Mouse (Mus musculus): ENCODE results near the gene Gm10153. TPM values are rescaled to one million over a fixed set of nuclear protein-coding genes. Genes with fewer than 3 reads are reported as not detected.
"Not testable (repeated sequence)": the region's sequence is repeated elsewhere in the genome, so short reads cannot be mapped to it uniquely, and the experiment has no call there.

Gene Gm10153
- polyA plus RNA-seq, 1 experiment, result not detected

GRCm38 (mm10) chr7:142155308-142155707 lies 34.9 kb downstream of the Gm10153 start:
- TF ChIP-seq POLR2A (IDR thresholded peaks at IDR 0.05; ENCODE audit: borderline replicate concordance, insufficient read depth, low read length) (no peak), CTCF (IDR thresholded peaks at IDR 0.05; ENCODE audit: borderline replicate concordance, insufficient read depth, low read depth, low read length) (no peak)
- DNase-seq, result no peak
- Histone ChIP-seq H3K4me3 (replicated peaks; ENCODE audit: insufficient read depth, low read depth, low read length) (no peak overlapping the region), H3K27me3 (ENCODE audit: control insufficient read depth, insufficient read depth, low read length) (no peaks in the 10 kb centered on the region), H3K4me1 (ENCODE audit: control insufficient read depth, insufficient read depth, low read length) (no peaks in the 10 kb centered on the region), H3K27ac (ENCODE audit: insufficient read depth, low read length) (no peak overlapping the region)
- 25% methylated on average over 1 of the region's 1 CpGs for WGBS

DNA sequence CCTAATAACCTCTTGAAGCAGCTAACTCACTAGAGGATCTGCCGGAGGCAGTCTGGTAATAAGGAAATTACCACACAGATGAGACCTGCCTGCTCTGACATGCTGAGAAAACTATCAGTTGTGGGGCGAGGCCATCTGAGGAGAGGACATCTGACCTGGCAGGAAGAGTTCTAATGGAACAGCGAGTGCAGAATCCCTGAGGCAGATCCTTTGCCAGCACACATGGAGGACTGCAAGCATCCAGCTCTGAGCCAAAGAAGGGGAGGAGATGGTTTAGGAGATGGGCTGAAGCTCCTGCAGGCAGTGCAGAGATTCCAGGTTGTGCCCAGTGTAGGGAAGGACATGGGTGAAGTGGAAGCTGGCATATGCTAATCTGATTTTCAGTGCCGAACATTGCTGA lies 38.0 kb downstream of the Gm10153 start:
- TF ChIP-seq POLR2A (IDR thresholded peaks at IDR 0.05; ENCODE audit: borderline replicate concordance, insufficient read depth, low read length) (no peak), CTCF (IDR thresholded peaks at IDR 0.05; ENCODE audit: borderline replicate concordance, insufficient read depth, low read depth, low read length) (no peak)
- Histone ChIP-seq H3K27ac (ENCODE audit: insufficient read depth, low read length) (no peak overlapping the region), H3K4me3 (replicated peaks; ENCODE audit: insufficient read depth, low read depth, low read length) (no peak overlapping the region), H3K4me1 (ENCODE audit: control insufficient read depth, insufficient read depth, low read length) (no peaks in the 10 kb centered on the region), H3K27me3 (ENCODE audit: control insufficient read depth, insufficient read depth, low read length) (no peaks in the 10 kb centered on the region)
- DNase-seq, result peak in 1 of 2 experiments; percentile 2
- 35% methylated on average over 4 of the region's 4 CpGs for WGBS

- Histone ChIP-seq H3K4me1 (ENCODE audit: control insufficient read depth, insufficient read depth, low read length) (no peaks in the 10 kb centered on the region), H3K4me3 (replicated peaks; ENCODE audit: insufficient read depth, low read depth, low read length) (no peak overlapping the region), H3K27me3 (ENCODE audit: control insufficient read depth, insufficient read depth, low read length) (no peaks in the 10 kb centered on the region), H3K27ac (ENCODE audit: insufficient read depth, low read length) (no peak overlapping the region)
- no peak for TF ChIP-seq POLR2A (IDR thresholded peaks at IDR 0.05; ENCODE audit: borderline replicate concordance, insufficient read depth, low read length)
- no peak for TF ChIP-seq CTCF (IDR thresholded peaks at IDR 0.05; ENCODE audit: borderline replicate concordance, insufficient read depth, low read depth, low read length)
- DNase-seq, result no peak
Observed at GRCm38 (mm10) chr7:142148633-142149032, 41.6 kb downstream of the Gm10153 start.

- TF ChIP-seq CTCF (IDR thresholded peaks at IDR 0.05; ENCODE audit: borderline replicate concordance, insufficient read depth, low read depth, low read length) (0 out of 2 replicates have a peak, but pooled peaks have one; percentile 6), POLR2A (IDR thresholded peaks at IDR 0.05; ENCODE audit: borderline replicate concordance, insufficient read depth, low read length) (no peak)
- WGBS, result 10% methylated on average over 1 of the region's 1 CpGs
Observed at GRCm38 (mm10) chr7:142146033-142146432, 44.2 kb downstream of the Gm10153 start.

DNA sequence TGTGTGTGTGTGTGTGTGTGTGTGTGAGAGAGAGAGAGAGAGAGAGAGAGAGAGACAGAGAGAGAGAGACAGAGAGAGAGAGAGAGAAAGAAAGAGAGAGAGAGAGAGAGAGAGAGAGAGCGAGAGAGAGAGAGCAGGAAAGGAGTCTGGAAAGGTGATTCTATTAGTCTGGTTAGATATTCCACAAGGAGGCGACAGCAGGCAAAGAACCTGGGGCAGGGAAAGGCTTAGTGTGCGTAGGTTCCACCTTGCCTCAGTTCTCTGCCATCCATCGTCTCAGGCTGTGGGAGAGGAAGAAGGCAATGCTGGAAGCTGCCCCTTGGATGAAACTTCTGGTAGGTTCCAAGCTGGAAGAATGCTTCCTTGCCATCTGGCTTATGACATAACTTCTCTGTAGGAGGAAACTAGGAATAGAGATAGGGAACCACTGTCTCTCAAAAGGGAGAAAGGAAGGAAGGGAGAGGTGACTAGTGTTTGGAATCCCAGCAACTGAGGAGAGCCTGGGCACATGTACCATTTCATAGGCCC lies 44.7 kb downstream of the Gm10153 start:
- H3K27ac ChIP-seq (ENCODE audit: insufficient read depth, low read length), result no peak overlapping the region
- H3K4me3 ChIP-seq (replicated peaks; ENCODE audit: insufficient read depth, low read depth, low read length), result no peak overlapping the region
- H3K27me3 ChIP-seq (ENCODE audit: control insufficient read depth, insufficient read depth, low read length), result no peaks in the 10 kb centered on the region
- TF ChIP-seq POLR2A (IDR thresholded peaks at IDR 0.05; ENCODE audit: borderline replicate concordance, insufficient read depth, low read length) (no peak), CTCF (IDR thresholded peaks at IDR 0.05; ENCODE audit: borderline replicate concordance, insufficient read depth, low read depth, low read length) (no peak)
- DNase-seq, result no peak
- WGBS, result 46% methylated on average over 4 of the region's 4 CpGs
- no peaks in the 10 kb centered on the region for H3K4me1 ChIP-seq (ENCODE audit: control insufficient read depth, insufficient read depth, low read length)

More at GRCm38 (mm10) chr7:142146033-142146432, 44.2 kb downstream of the Gm10153 start:
- H3K4me3 ChIP-seq (replicated peaks; ENCODE audit: insufficient read depth, low read depth, low read length), result no peak overlapping the region
- DNase-seq, result peak; percentile 15 to 26
- no peaks in the 10 kb centered on the region for H3K27me3 ChIP-seq (ENCODE audit: control insufficient read depth, insufficient read depth, low read length)
- no peaks in the 10 kb centered on the region for H3K4me1 ChIP-seq (ENCODE audit: control insufficient read depth, insufficient read depth, low read length)
- no peak overlapping the region for H3K27ac ChIP-seq (ENCODE audit: insufficient read depth, low read length)

GRCm38 (mm10) chr7:142144507-142144906 lies 45.7 kb downstream of the Gm10153 start, which contains the start of gene Gm45337:
Gene Gm45337 (minus strand): TSS chr7:142144607.
- TF ChIP-seq POLR2A (IDR thresholded peaks at IDR 0.05; ENCODE audit: borderline replicate concordance, insufficient read depth, low read length), result no peak
- no peak for TF ChIP-seq CTCF (IDR thresholded peaks at IDR 0.05; ENCODE audit: borderline replicate concordance, insufficient read depth, low read depth, low read length)
- 83% methylated on average over 1 of the region's 1 CpGs for WGBS
- H3K4me3 ChIP-seq (replicated peaks; ENCODE audit: insufficient read depth, low read depth, low read length), result no peak within 1 kb of the TSS
- H3K27ac ChIP-seq (ENCODE audit: insufficient read depth, low read length), result no peak within 1 kb of the TSS
- no peaks in the 10 kb centered on the region for H3K4me1 ChIP-seq (ENCODE audit: control insufficient read depth, insufficient read depth, low read length)
- no peak for DNase-seq
- no peaks in the 10 kb centered on the region for H3K27me3 ChIP-seq (ENCODE audit: control insufficient read depth, insufficient read depth, low read length)

DNA sequence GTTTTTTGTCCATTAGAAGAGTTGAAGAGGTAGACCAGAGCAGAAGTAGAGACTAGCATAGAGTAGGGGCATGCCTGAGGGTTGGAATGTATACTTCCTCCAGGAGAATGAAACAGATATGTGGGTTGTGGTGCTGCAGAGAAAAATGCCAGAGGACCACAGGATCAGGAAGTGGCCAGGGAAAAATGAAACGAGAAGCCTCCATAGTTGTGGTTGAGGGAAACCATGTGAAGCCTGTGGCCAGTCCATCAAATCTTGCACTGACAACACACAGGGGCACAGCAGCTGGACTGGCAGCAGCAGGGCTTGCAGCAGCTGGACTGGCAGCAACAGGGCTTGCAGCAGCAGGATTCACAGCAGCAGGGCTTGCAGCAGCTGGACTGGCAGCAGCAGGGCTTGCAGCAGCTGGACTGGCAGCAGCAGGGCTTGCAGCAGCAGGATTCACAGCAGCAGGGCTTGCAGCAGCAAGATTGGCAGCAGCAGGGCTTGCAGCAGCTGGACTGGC lies 46.6 kb downstream of the Gm10153 start:
- not testable (repeated sequence) for H3K4me1 ChIP-seq (ENCODE audit: control insufficient read depth, insufficient read depth, low read length); DNase-seq
- WGBS, result 68% methylated on average over 1 of the region's 1 CpGs

DNA sequence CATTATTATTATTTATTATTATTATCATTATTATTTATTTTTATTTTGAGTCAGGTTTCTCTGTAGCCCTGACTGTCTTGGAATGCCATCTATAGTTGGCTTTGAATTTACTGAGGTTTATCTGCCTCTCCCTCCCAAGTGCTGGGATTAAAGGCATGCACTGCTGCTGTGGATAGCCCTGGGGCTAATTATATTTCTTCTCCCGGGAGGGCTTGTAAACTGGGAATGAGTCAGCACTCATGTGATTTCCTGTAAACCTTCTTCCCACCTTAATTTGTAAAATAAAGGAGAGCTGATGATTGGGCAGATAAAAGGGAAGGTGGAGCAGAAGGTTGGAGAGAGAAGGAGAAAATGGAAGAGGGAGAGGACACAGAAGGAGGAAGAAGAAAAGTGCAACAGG lies 49.5 kb downstream of the Gm10153 start:
- H3K4me1 ChIP-seq (ENCODE audit: control insufficient read depth, insufficient read depth, low read length), result no peaks in the 10 kb centered on the region
- DNase-seq, result no peak
- no peak overlapping the region for H3K27ac ChIP-seq (ENCODE audit: insufficient read depth, low read length)
- no peak overlapping the region for H3K4me3 ChIP-seq (replicated peaks; ENCODE audit: insufficient read depth, low read depth, low read length)
- WGBS, result 51% methylated on average over 1 of the region's 1 CpGs
- TF ChIP-seq CTCF (IDR thresholded peaks at IDR 0.05; ENCODE audit: borderline replicate concordance, insufficient read depth, low read depth, low read length) (no peak), POLR2A (IDR thresholded peaks at IDR 0.05; ENCODE audit: borderline replicate concordance, insufficient read depth, low read length) (no peak)
- H3K27me3 ChIP-seq (ENCODE audit: control insufficient read depth, insufficient read depth, low read length), result no peaks in the 10 kb centered on the region

More for the DNA sequence above, 46.6 kb downstream of the Gm10153 start:
- H3K27ac ChIP-seq (ENCODE audit: insufficient read depth, low read length); H3K4me3 ChIP-seq (replicated peaks; ENCODE audit: insufficient read depth, low read depth, low read length); H3K27me3 ChIP-seq (ENCODE audit: control insufficient read depth, insufficient read depth, low read length): not testable (repeated sequence)

Other genes with a start within 250 kb of the Gm10153 start
- gene Brsk2, start 240.6 kb downstream of the Gm10153 start, polyA plus RNA-seq (2012; rRNA removed), result 173 and 182 TPM in 2 replicates
- 67.5 and 73.4 TPM in 2 replicates for gene Mob2, start 129.3 kb downstream of the Gm10153 start, polyA plus RNA-seq (2012; rRNA removed)
- gene Dusp8, start 94.5 kb downstream of the Gm10153 start, polyA plus RNA-seq (2012; rRNA removed), result 85.8 and 90.1 TPM in 2 replicates
- not detected in 2 replicates for gene Gm45618, start 69.7 kb downstream of the Gm10153 start, polyA plus RNA-seq (2012; rRNA removed)
- gene Gm39115, start 54.4 kb downstream of the Gm10153 start, polyA plus RNA-seq (2012; rRNA removed), result not detected in 2 replicates
- gene Gm45337, start 45.8 kb downstream of the Gm10153 start, polyA plus RNA-seq (2012; rRNA removed), result not detected in 2 replicates
- not detected in 2 replicates for gene Gm29735, start 33.3 kb downstream of the Gm10153 start, polyA plus RNA-seq (2012; rRNA removed)
- gene Gm4553, start 24.6 kb downstream of the Gm10153 start, polyA plus RNA-seq (2012; rRNA removed), result not detected in 2 replicates
- not detected in 2 replicates for gene Krtap5-2, start 14.4 kb downstream of the Gm10153 start, polyA plus RNA-seq (2012; rRNA removed)
- not detected in 2 replicates for gene Krtap5-3, start 11.0 kb upstream of the Gm10153 start, polyA plus RNA-seq (2012; rRNA removed)
- 0.16 TPM in 1 of 2 replicates, not detected in the other for gene Gm7579, start 21.5 kb upstream of the Gm10153 start, polyA plus RNA-seq (2012; rRNA removed)
- gene Krtap5-5, start 39.6 kb upstream of the Gm10153 start, polyA plus RNA-seq (2012; rRNA removed), result not detected in 2 replicates
- gene Gm40460, start 50.7 kb upstream of the Gm10153 start, polyA plus RNA-seq (2012; rRNA removed), result not detected in 2 replicates
- gene Gm2431, start 68.0 kb upstream of the Gm10153 start, polyA plus RNA-seq (2012; rRNA removed), result not detected in 2 replicates
- not detected in 2 replicates for gene Gm4559, start 84.0 kb upstream of the Gm10153 start, polyA plus RNA-seq (2012; rRNA removed)
- gene Krtap5-1, start 106.7 kb upstream of the Gm10153 start, polyA plus RNA-seq (2012; rRNA removed), result not detected in 2 replicates
- gene Krtap5-4, start 113.2 kb upstream of the Gm10153 start, polyA plus RNA-seq (2012; rRNA removed), result not detected in 2 replicates
- 175 and 183 TPM in 2 replicates for gene Ifitm10, start 183.4 kb upstream of the Gm10153 start, polyA plus RNA-seq (2012; rRNA removed)
- 1.00 and 1.0 TPM in 2 replicates for gene Gm49369, start 192.3 kb upstream of the Gm10153 start, polyA plus RNA-seq (2012; rRNA removed)
- gene Ctsd, start 197.6 kb upstream of the Gm10153 start, polyA plus RNA-seq (2012; rRNA removed), result 401 and 405 TPM in 2 replicates
- gene Syt8, start 244.5 kb upstream of the Gm10153 start, polyA plus RNA-seq (2012; rRNA removed), result not detected in 2 replicates